Mouse (Mus musculus) embryonic stem cell, embryonic (primary cell): ENCODE results near the gene Btbd6.

Experiments
- CTCF ChIA-PET, 4 experiments: fragments of 300-600 bp in 2 of 4; fragments of 350-600 bp in 2 of 4; sonication (Branson Sonifier 250); formaldehyde crosslinking; loops; one replicate each; lab custom pipeline; 2022; ENCODE audit warnings: inconsistent platforms in 2 of 4; lab: Charles Lee
- POLR2A ChIA-PET, 4 experiments: fragments of 300-600 bp in 2 of 4; fragments of 350-600 bp in 2 of 4; sonication (Branson Sonifier 250); formaldehyde crosslinking; loops; one replicate each; lab custom pipeline; 2022; ENCODE audit warnings: antibody characterized with exemption in 4 of 4, inconsistent platforms in 1 of 4; lab: Charles Lee

The Btbd6 gene

DNA sequence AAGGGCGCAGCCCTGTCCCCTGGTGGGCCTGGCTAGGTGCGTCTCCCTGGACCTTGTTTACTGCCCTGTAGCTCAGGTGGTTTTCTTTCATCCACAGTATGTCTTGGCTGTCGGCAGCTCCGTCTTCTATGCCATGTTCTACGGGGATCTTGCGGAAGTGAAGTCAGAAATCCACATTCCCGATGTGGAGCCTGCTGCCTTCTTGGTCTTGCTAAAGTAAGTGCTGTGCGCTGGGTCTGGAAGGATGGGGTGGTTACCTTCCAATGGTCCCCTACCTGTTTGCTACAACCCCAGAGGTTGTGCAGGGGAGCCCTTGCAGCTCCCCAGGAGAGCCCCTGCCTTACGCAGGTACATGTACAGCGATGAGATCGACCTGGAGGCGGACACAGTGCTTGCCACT, 874 bp downstream of the Btbd6 start:
- CTCF ChIA-PET, result interaction anchor here in 3 of 4 experiments (0.5 to 3.6 kb wide), 14 partner anchors 9 to 173 kb away, joined by 3 to 37 read pairs (median 4); partner anchors contain the start of gene Brf1 (in 1 of the 3)

DNA sequence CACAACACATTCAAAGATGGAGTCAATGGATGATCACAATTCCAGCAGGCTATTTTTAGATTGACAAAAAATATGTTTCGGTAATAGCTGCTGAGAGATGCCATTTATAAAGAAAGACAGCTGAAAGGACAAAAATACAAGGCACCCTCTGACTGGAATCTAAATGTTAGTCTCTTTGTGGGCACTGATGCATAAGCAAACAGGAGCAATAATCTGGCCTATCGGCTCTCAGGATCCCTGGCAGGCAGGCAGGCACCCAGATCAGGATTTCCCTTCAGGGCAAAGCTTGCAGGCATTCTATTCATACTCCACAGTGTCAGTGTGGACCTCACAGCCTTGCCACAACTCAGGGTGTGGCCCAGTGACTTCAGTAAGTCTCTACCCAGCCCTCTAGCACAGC, 5.7 kb downstream of the Btbd6 start:
- ChIA-PET POLR2A (interaction anchor here in 3 of 4 experiments (0.6 to 1.6 kb wide), 5 partner anchors 11 to 113 kb away, joined by 3 to 6 read pairs (median 3); no protein-coding TSS in a partner anchor), CTCF (no interaction called here)

More for the DNA sequence above, 874 bp downstream of the Btbd6 start:
- POLR2A ChIA-PET, result interaction anchor here in 3 of 4 experiments (0.8 to 3.2 kb wide), 20 partner anchors 10 to 298 kb away, joined by 3 to 21 read pairs (median 4); partner anchors contain the start of genes Brf1 (in 2 of the 3), Clba1 (in 1 of the 3), Tex22 (in 1 of the 3) and Zbtb42 (in 1 of the 3)

DNA sequence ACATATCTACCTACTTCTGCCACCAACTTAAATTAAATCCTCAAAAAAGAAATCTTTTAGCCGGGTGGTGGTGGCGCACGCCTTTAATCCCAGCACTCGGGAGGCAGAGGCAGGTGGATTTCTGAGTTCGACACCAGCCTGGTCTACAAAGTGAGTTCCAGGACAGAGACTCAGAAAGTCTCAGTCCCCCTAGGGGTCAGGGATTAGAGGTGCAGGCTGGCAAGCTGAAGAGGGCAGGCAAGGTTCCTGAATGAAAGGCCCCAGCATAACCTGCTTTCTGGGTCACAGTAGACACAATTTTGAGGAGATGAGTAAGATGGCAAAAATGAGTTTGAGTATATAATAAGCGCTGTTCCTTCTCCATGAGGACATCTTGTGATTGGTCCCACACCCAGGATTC, 9.1 kb downstream of the Btbd6 start:
- POLR2A ChIA-PET, result interaction anchor here in 2 of 4 experiments (0.8 to 6.0 kb wide), 5 partner anchors 12 to 16 kb away, joined by 3 to 52 read pairs (median 3); partner anchors contain the start of gene Brf1 (in 2 of the 2)

DNA sequence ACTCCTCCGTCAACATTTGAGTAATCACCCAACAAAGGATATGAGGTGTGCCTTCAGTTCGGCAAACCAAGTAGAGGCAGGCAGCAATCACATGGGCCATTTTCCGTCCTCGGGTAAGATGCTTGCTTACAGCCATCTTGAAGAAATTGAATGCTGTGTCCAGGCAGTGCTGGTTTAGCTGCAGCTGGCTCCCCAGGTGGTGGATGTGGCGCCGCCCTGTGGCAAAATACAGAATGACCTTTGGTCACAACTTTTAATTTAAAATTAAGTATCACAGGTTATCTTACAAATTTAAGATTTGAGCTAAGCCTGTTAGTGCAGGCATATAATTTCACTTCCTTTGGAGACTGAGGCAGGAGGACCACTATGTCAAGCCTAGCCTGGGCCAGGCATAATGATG, 11.6 kb downstream of the Btbd6 start:
- ChIA-PET CTCF (interaction anchor here (0.6 to 3.6 kb wide), 27 partner anchors 9 to 842 kb away, joined by 3 to 37 read pairs (median 4); partner anchors contain the start of genes Btbd6 (in 2 of the 4), Brf1 (in 1 of the 4), Jag2 (in 1 of the 4) and Kif26a (in 1 of the 4)), POLR2A (interaction anchor here in 3 of 4 experiments (1.0 to 6.0 kb wide), 9 partner anchors 9 to 164 kb away, joined by 3 to 52 read pairs (median 5); partner anchors contain the start of genes Brf1 (in 2 of the 3) and Btbd6 (in 2 of the 3))

More for the DNA sequence above, 9.1 kb downstream of the Btbd6 start:
- CTCF ChIA-PET, result interaction anchor here in 3 of 4 experiments (0.5 to 3.6 kb wide), 12 partner anchors 8 to 425 kb away, joined by 3 to 37 read pairs (median 3); partner anchors contain the start of genes Brf1 (in 1 of the 3), Btbd6 (in 1 of the 3), Nudt14 (in 1 of the 3) and Tex22 (in 1 of the 3)

DNA sequence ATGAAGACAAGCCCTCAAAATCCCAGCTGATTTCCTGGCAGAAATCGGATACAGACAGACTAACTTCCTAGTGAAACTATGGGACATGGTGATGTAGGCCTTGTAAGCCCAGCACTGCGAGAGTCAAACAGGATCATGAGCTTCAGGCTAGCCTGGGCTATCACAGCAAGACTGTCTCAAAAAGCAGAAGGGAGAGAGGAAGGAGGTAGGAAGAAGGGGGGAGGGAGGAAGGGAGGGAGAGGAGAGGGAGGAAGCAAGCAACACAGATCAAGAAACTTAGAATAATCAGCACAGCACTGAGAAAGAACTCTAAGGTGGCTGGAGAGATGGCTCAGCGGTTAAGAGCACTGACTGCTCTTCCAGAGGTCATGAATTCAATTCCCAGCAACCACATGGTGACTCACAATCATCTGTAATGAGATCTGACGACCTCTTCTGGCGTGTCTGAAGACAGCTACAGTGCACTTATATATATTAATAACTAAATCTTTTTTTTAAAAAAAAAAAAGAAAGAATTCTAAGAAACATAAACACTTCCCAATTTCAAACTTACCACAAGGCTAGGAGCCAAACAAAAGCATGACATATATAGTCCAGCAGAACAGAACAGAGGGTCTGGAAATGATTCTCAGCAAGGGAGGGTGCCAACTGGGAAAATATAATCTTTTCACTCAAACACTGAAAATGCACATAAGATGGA, 14.6 kb downstream of the Btbd6 start:
- CTCF ChIA-PET, result interaction anchor here in 3 of 4 experiments (0.6 to 1.4 kb wide), 4 partner anchors 8 to 267 kb away, joined by 3 read pairs; no protein-coding TSS in a partner anchor
- POLR2A ChIA-PET, result interaction anchor here (0.5 to 2.1 kb wide), 13 partner anchors 7 to 196 kb away, joined by 3 to 9 read pairs (median 4); partner anchors contain the start of genes Brf1 (in 2 of the 4), Btbd6 (in 2 of the 4) and Pacs2 (in 1 of the 4)

DNA sequence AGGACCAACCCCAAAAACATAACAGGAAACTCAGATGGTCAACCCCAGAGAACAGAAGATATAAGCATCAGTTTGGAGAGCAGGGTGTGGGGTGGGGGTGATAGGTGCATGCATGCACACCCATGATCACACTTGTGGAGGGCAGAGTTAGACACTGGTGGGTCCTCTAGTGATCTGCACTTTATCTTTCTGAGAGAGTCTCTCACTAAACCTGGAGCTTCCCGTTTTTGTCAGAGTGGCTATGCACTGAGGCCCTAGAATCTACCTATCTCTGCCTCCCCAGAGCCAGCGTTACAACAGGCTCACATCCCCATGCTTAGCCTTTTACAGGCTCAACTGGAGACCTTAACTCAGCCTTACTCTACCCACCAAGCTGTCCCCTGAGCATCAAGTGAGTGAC, 15.2 kb downstream of the Btbd6 start:
- POLR2A ChIA-PET, result interaction anchor here in 2 of 4 experiments (1.8 to 2.1 kb wide), 4 partner anchors 9 to 16 kb away, joined by 4 to 9 read pairs (median 7); partner anchors contain the start of genes Brf1 (in 2 of the 2) and Btbd6 (in 2 of the 2)
- CTCF ChIA-PET, result interaction anchor here in 2 of 4 experiments (0.6 to 1.1 kb wide), 3 partner anchors 10 to 268 kb away, joined by 3 to 4 read pairs (median 3); no protein-coding TSS in a partner anchor

DNA sequence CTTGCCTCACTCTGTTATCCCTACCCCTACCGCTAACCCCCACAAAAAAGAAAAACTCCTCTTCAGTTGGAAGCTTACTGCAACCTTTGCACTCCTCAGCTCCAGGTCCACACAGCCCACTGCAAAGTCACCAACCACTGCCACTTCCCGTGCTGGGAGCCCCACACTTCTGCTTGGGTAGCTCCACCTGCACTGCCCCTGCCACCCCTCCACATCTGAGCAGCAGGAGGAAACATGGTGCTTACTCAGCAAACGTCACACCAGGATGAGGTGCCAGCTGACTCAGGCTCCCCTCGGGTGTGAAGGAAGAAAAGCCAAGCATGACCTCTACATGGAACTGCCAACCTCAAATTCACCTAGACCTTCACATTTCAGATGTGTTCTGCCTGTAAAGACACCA, 17.9 kb downstream of the Btbd6 start:
- ChIA-PET CTCF (interaction anchor here in 1 of 4 experiments (0.7 kb wide), 1 partner anchor 122 kb away, joined by 3 read pairs; no protein-coding TSS in a partner anchor), POLR2A (interaction anchor here in 2 of 4 experiments (0.8 to 1.1 kb wide), 2 partner anchors 15 to 16 kb away, joined by 3 read pairs; no protein-coding TSS in a partner anchor)

DNA sequence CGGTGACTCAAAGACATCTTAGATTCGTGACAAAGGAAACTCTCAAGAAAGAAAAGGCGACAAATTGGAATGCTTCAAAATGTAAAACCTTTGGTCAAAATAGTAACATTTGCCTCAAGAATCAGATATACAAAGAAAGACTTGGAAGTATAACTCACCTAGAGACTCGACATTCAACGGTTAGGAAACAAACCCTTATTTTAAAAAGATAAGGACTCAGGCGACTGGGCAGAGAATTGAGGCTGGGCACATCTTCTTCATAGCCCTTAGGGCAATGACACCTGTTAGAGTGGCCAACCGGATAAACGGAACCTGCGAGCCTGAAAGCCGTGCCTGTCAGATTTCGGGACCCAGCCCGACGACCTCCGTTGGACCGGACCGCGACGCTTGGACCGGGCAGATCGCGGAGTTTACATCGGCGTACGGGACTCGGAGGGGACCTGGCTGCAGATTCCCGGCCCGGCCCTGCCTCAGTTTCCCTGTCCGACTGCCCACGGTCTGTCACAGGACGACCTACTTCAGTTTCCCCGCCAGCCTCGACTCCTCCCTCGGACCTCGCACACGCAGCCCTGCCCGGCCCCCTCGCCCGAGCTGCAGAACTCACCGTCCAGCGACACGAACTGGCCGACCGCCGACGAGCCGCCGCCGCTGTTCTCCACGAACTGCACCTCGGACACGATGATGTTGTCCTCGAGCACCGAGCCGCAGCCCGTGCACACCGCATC, 23.4 kb downstream of the Btbd6 start:
- ChIA-PET CTCF (interaction anchor here in 2 of 4 experiments (0.6 to 2.0 kb wide), 6 partner anchors 12 to 189 kb away, joined by 3 to 13 read pairs (median 6); partner anchors contain the start of genes Crip1 (in 1 of the 2) and Tex22 (in 1 of the 2)), POLR2A (interaction anchor here in 3 of 4 experiments (0.6 to 6.5 kb wide), 22 partner anchors 8 to 616 kb away, joined by 3 to 52 read pairs (median 8); partner anchors contain the start of genes Btbd6 (in 2 of the 3), Cdca4 (in 1 of the 3), Crip2 (in 1 of the 3) and Pacs2 (in 1 of the 3))

DNA sequence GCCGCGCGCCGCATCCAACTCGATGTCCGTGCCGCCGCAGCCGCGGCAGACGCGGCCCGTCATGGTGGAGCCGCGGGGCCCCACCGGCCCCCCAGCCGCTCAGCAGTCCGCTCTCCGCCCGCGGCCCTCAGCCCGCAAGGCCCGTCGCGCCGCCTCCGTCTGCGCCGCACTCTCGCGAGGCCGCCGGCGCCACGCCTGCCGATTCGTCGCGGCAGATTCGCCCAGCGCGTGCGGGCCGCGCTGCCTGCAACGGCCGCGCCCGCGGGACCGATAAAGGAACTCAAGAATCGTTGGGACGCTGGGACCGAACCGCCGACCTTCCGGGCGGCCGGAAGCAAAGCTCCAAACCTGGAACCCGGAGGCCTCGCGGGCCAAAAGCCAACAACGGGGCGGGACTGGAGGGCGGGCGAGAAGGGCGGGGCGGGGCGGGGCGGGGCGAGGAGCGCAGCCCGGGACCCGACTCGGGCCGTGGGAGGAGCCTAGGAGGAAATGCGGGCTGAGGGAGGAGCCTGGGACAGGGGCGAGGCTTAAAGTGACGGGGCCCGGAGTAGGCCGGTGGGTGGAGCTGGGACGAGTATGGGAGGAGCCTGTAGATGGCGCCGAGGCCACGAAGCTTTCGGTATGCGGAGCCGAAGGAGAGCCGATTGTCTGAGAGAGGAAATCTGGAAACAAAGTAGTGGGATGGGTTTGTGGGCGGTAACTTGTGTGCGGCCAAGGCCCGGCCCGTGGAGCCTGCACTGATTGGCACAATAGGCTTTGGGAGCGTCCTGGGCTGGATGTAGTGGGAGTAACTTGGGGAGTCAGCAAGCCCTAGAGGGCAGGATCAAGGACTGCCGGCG, 24.2 kb downstream of the Btbd6 start, which contains the start of gene Brf1:
Gene Brf1 (minus strand): TSS at position 411 of the 839 bp plus-strand sequence.
- POLR2A ChIA-PET, result interaction anchor here (0.5 to 6.5 kb wide), 72 partner anchors 8 to 615 kb away, joined by 3 to 52 read pairs (median 4); partner anchors contain the start of genes Btbd6 (in 3 of the 4), Pacs2 (in 3 of the 4), Cdca4 (in 2 of the 4) and Nudt14 (in 2 of the 4)
- CTCF ChIA-PET, result interaction anchor here (0.5 to 3.3 kb wide), 31 partner anchors 9 to 742 kb away, joined by 3 to 19 read pairs (median 3); partner anchors contain the start of genes Btbd6 (in 1 of the 4), Clba1 (in 1 of the 4), Crip1 (in 1 of the 4) and Crip2 (in 1 of the 4)

DNA sequence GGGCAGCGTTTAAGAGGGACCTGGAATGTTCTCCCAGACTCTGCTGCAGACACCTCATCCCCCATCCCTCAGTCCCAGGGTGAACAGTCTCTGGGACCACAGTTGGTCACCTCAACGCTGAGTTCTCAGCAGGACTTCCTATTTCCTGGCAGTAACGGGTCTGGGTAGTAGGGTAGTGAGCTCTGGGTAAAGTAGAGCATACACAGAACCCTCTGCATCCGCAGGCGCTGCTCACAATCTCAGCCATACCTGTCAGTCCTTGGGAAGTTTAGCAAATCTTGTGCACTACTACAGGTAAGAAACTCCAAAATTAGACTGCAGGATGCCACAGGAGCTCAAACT, 24.8 kb downstream of the Btbd6 start:
- POLR2A ChIA-PET, result interaction anchor here (0.5 to 6.5 kb wide), 68 partner anchors 8 to 348 kb away, joined by 3 to 52 read pairs (median 4); partner anchors contain the start of genes Btbd6 (in 3 of the 4), Pacs2 (in 3 of the 4), Cdca4 (in 2 of the 4) and Nudt14 (in 2 of the 4)

DNA sequence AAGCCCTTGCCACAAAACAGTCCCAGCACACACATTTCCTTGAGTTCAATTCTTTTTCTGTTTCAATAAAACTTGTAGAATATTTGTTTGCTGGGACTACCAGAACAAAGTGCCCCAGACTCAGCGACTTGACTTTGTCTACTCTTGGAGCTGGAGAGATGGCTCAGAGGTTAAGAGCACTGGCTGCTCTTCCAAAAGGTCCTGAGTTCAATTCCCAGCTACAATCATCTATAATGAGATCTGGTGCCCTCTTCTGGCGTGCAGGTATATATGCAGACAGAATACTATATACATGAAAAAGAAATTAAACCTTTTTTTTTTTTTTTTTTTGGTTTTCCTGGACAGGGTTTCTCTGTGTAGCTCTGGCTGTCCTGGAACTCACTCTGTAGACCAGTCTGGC, 26.4 kb downstream of the Btbd6 start:
- POLR2A ChIA-PET, result interaction anchor here (0.5 to 3.1 kb wide), 9 partner anchors 10 to 1330 kb away, joined by 3 to 29 read pairs (median 4); partner anchors contain the start of genes Btbd6 (in 1 of the 4) and Ckb (in 1 of the 4)
- CTCF ChIA-PET, result interaction anchor here (0.6 to 3.3 kb wide), 28 partner anchors 10 to 451 kb away, joined by 3 to 19 read pairs (median 4); partner anchors contain the start of genes Cep170b (in 1 of the 4), Crip1 (in 1 of the 4), Jag2 (in 1 of the 4) and Tex22 (in 1 of the 4)

More for the DNA sequence above, 24.8 kb downstream of the Btbd6 start:
- CTCF ChIA-PET, result interaction anchor here (0.5 to 3.3 kb wide), 27 partner anchors 9 to 742 kb away, joined by 3 to 19 read pairs (median 4); partner anchors contain the start of genes Btbd6 (in 1 of the 4), Clba1 (in 1 of the 4), Crip1 (in 1 of the 4) and Crip2 (in 1 of the 4)

DNA sequence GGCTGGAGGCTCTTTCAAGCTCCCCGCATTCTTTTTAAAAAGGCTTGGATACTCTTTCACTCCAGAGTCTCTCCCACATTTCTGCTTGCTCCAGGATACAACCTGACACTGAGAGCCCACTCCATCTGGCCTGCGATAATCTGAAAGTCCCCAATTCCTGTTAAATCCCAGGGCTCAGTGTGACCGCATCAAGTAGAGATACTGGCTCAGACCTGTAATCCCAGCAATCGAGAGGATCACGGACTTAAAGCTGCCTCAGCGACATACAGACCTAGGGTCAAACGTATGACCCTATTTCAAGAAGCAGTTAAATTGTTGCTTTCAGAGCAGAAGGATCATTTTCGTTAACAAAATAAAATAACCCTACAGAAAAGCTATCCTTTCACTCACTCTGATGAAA, 27.7 kb downstream of the Btbd6 start:
- ChIA-PET POLR2A (interaction anchor here in 3 of 4 experiments (0.7 to 2.1 kb wide), 6 partner anchors 9 to 231 kb away, joined by 3 to 5 read pairs (median 4); partner anchors contain the start of genes Tedc1 (in 1 of the 3) and Tex22 (in 1 of the 3)), CTCF (interaction anchor here in 3 of 4 experiments (0.6 to 1.8 kb wide), 5 partner anchors 46 to 280 kb away, joined by 3 to 7 read pairs (median 4); partner anchors contain the start of gene Tex22 (in 1 of the 3))

DNA sequence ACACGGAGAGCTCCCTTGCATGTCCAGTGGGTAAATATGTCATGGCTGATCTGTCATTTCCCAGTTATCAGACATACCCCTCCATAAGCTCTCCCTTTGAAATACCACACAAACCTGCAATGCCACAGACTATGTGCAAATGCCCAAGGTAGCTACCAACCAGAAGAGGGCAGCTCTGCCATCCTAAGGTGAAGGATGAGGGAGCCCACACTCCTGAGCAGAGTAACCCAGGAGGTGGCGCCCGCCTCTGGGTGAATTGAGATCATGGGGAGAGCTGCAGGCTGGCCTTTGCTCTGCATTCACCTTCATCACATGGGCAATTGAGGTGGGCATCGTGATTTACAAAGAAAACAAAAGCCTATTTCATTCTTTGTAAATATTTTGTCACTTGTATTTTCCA, 28.7 kb downstream of the Btbd6 start:
- CTCF ChIA-PET, result interaction anchor here (0.6 to 1.5 kb wide), 22 partner anchors 8 to 281 kb away, joined by 3 to 12 read pairs (median 5); partner anchors contain the start of genes Tex22 (in 3 of the 4) and Crip1 (in 2 of the 4)
- POLR2A ChIA-PET, result interaction anchor here in 3 of 4 experiments (0.6 to 2.1 kb wide), 8 partner anchors 8 to 232 kb away, joined by 3 to 5 read pairs (median 3); partner anchors contain the start of genes Tedc1 (in 1 of the 3) and Tex22 (in 1 of the 3)

DNA sequence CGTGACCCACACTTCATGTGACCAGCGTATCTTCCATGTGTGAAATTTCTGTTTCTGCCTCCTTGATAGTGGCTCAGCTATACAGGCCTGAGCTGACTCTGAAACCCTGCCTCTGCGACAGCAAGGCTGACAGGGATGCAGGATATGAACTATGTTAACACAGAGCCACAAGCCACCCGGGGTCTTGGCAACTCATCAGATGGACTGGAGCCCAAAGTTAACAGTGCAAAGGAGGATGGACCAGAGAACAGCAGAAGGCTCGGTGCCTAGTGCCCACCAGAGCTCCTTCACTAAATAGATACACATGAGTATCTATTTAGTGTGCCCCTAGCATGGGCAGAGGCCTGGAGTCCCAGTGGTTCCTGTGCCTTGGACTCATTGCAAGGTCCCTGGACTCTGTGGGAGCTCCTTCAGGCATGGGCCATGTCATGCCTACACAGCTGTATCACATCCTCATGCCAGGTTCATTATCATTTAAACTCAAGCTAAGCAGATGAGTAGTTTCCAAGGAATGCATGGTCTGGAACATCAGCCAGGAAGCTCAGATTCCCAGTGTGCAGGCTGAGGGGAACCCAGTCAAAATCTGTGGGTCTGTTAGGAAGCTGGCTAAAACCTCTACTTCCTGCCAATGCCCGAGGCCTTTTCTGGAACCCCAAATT, 35.5 kb downstream of the Btbd6 start:
- ChIA-PET POLR2A (interaction anchor here in 2 of 4 experiments (1.1 to 4.4 kb wide), 5 partner anchors 10 to 103 kb away, joined by 3 to 35 read pairs (median 6); partner anchors contain the start of genes Brf1 (in 2 of the 2), Btbd6 (in 1 of the 2) and Tex22 (in 1 of the 2)), CTCF (interaction anchor here in 3 of 4 experiments (0.6 to 3.2 kb wide), 4 partner anchors 10 to 62 kb away, joined by 3 to 19 read pairs (median 4); partner anchors contain the start of genes Brf1 (in 1 of the 3) and Tex22 (in 1 of the 3))
